Mouse (Mus musculus): ENCODE results near the gene Fam53b. TPM values are rescaled to one million over a fixed set of nuclear protein-coding genes. Genes with fewer than 3 reads are reported as not detected.
A peak's percentile ranks its signal among the peaks of the same experiment; 100 is the strongest.

The Fam53b gene
- 10 to 100 TPM; 29.6 to 38.3 TPM for total RNA-seq (2021)

DNA sequence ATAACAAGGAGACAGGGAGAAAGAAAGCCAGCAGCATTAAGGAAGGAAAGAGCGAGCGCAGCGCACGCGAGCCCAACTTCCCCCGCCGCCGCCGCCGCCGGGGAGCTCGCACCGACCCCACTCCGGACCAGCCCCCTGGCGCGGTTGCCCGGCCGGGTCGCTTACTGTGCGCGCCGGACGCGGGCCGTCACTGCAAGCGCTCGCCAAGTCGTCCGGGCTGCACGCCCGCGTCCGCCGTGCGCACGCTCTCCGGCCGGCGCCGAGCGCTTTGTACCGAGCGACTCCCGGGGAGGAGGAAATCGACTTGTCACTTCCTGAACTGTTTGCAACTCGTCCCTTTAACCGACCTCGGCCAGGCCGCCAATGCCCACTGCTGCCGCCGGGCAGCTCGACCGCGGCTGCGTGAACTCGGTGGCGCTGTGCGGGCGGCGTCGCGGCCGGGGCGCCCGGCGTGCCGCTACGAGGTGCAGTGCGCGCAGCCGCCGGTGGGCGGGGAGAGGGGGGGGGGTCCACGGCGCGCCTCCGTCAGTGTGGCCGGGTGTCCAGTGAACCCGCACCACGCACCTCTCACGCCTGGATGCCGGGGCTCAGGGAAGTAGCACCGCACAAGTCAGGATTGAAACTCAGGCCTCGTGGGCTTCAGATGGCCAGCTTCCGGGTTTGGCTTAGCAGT lies at the start of gene Fam53b:
Fam53b (minus strand) TSS at position 471 of the 673 bp plus-strand sequence.
- peak; percentile 79 for DNase-seq

- peak; percentile 91 for DNase-seq
Observed at GRCm38 (mm10) chr7:132859042-132859958, 45.6 kb upstream of the Fam53b start, which contains the start of gene Abraxas2. Gene Abraxas2, plus strand, starts transcription at chr7:132859225.

DNA sequence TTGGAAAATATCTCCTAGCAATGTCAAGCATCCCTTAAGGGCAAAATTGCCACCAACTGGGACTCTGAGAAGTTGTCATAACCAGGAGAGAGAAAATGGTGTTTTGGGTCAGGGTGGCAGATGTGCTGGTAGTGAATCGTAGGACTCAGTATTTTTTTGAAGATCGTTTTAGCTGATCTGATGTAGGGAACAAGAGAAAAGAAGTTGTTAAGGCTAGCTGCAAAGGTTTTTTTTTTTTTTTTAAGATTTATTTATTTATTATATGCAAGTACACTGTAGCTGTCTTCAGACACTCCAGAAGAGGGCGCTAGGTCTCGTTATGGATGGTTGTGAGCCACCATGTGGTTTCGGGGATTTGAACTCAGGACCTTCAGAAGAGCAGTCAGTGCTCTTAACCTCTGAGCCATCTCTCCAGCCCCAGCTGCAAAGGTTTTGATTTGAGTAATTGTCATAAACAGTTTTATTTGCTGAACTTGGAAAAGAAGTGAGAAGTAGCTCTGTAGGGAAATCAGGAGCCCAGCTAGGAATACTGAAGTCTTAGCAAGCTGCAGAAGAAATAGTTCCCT lies 44.4 kb upstream of the Fam53b start:
- DNase-seq: no peak

DNA sequence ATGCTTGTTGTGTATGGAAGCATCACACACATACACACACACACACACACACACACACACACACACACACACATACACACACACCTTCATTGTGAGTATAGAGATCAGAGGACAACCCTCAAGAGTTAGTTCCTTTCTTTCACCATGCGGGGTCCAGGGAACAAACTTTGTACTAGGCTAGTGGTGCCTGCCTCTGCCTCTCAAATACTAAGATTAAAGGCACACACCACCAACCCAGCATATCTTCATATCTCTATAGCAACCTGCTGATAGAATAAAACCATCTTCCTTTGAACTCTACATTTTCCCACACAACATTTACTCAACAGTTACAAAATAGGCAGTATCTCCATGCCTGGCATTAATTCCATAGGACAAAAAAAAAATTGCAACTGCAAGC lies 42.4 kb upstream of the Fam53b start:
- DNase-seq: no peak

DNA sequence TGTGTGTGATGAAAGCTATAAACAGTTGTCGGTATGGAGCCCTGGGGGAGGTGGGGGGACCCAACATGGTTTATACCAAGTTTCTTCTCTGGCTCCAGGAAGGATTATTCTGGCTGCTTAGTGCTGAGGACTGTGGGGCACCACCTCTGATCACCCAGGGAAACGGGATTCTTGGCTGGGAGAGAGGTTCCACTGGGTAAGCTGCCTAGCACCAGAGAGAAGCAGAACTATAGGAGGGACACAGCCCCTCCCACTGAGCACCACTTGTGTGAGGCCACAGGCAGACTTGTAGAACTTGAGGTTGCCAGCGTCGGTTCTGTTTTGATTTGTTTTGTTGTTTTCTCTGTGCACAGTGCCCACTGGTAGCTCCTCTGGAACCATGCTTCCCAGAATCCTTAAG lies 40.3 kb upstream of the Fam53b start:
- no peak for DNase-seq

DNA sequence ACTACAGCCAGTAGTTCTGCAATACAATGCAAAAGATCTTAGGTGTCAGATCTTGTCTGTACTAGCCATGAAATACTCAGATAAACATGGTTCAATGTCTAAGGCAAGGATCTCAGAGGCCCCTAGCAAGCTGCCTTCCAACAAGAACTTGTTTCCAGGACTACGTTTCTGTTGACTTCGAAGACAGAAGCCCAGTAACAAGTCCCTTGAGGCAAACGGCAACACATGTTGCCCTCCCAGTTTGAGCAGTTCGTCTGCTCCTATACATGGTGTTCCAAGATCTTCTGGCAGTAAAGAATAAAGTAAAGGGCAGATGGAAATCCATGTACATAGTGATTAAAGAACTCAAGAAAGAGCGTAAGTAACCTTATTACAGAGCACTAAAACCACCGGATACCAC lies 39.7 kb upstream of the Fam53b start:
- no peak for DNase-seq

- DNase-seq: peak; percentile 82
Observed at GRCm38 (mm10) chr7:132852173-132852844, 38.6 kb upstream of the Fam53b start, which contains the start of gene Eef1akmt2. Gene Eef1akmt2, minus strand, starts transcription at chr7:132852673.

DNA sequence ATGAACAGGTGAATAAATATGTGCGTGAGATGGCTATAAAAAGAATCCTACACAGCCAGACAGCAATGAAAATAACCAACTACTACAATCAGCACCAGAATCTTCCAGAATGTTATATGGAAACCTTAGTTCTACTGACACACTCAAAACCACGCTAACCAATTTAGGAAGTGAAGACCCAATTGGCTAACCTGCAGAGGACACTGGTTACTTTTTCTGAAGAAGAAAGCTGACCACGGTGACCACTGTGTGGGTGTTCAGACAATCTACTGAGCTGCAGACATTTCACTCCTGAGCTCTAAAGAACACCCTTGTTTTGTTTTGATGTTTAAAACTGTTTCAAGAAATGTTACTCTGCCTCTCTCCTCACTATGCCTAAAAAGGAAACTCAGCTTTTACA lies 29.5 kb upstream of the Fam53b start:
- no peak for DNase-seq

- DNase-seq: no peak
Observed at GRCm38 (mm10) chr7:132842455-132842854, 28.8 kb upstream of the Fam53b start.

- no peak for DNase-seq
Observed at GRCm38 (mm10) chr7:132841287-132841686, 27.6 kb upstream of the Fam53b start.

DNA sequence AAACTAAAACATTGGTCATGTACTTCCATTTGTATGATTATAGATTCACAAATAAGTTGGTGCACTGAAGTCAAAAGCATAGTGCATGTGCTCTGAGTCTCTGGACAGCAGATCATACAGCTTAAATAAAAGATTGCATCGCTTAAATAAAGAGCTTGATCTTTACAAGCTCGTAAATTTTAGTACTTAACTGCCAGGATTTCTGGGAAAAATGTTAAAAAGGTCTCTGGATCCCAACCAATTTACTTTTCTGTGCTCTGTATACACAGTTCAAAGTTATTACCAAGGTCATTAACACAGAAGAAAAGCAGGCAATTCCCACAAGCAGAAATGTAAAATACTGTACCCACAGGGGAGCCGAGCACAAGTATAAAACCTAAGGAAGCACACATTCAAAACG lies 17.3 kb upstream of the Fam53b start:
- DNase-seq: no peak

GRCm38 (mm10) chr7:132824346-132825022 lies 10.8 kb upstream of the Fam53b start:
- DNase-seq: no peak

DNA sequence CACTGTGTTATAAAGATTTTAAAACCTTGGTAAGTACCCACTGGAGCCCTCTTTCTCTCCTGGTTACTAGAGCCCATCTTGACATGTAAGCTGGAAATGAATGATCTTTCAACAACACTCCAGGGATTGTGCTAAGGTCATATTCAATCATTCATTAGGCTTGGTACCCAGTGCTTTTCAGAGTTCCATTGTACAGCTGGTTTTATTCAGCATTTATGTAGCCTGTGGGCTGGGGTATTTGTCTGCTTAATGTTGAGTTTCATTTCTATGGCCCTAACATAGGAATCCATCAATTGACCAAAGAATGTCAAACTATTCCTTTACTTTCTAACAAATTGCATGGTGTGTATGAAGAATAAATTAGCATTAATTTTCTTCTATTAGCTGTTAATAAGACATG lies 10.1 kb upstream of the Fam53b start:
- DNase-seq: no peak

GRCm38 (mm10) chr7:132820692-132821091 lies 7.0 kb upstream of the Fam53b start:
- DNase-seq: no peak

GRCm38 (mm10) chr7:132817056-132817455 lies 3.4 kb upstream of the Fam53b start:
- no peak for DNase-seq

- DNase-seq: no peak
Observed at GRCm38 (mm10) chr7:132816528-132816927, 2.8 kb upstream of the Fam53b start.

DNA sequence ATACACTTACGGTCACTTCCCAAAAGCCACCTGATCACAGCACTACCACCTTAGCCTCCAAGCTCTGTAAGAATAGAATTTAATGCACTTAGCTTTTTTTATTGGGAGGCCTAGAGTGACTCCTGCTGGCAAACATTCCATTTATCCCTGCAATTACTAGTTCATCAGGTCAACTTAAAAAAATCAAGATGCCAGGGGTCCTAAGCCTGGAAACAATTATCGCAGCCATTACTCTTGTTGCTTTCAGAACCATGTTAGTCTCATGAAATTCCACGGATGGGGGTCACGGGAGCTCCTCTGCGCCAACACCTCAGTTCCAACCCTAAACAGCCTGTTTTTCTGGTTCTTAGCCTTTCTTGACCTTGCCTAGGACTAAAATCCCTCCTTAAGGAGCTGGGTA lies 1.4 kb upstream of the Fam53b start:
- no peak for DNase-seq

- no peak for DNase-seq
Observed at GRCm38 (mm10) chr7:132814089-132814450, 384 bp upstream of the Fam53b start.

GRCm38 (mm10) chr7:132812619-132813415 lies 869 bp downstream of the Fam53b start:
- DNase-seq: peak; percentile 60

- no peak for DNase-seq
Observed at GRCm38 (mm10) chr7:132811716-132812618, 1.7 kb downstream of the Fam53b start.
